Mouse (Mus musculus): ENCODE measurements around the gene Prdm5. TPM values are rescaled to one million over a fixed set of nuclear protein-coding genes. Genes with fewer than 3 reads are reported as not detected.
A peak's percentile ranks its signal among the peaks of the same experiment; 100 is the strongest.

Gene Prdm5
- polyA plus RNA-seq, 1 experiment from 2014 or later, result 5.7 TPM

GRCm38 (mm10) chr6:65765752-65766397 is 12.9 kb upstream of the Prdm5 start:
- H3K9ac ChIP-seq (replicated peaks; ENCODE audit: low read length), result no peak overlapping the region
- no peaks in the 10 kb centered on the region for H3K9me3 ChIP-seq (ENCODE audit: control insufficient read depth, low read length)
- no peaks in the 10 kb centered on the region for H3K4me1 ChIP-seq (ENCODE audit: control insufficient read depth, insufficient read depth, low read length)
- ATAC-seq (ENCODE audit: low FRiP score, low TSS enrichment), result no peak
- H3K4me2 ChIP-seq (ENCODE audit: low read length), result no peak overlapping the region
- no peaks in the 10 kb centered on the region for H3K36me3 ChIP-seq (ENCODE audit: control insufficient read depth, insufficient read depth, low read length)
- no peak overlapping the region for H3K27ac ChIP-seq (replicated peaks; ENCODE audit: low read depth, low read length)
- DNase-seq, result no peak
- no peak overlapping the region for H3K4me3 ChIP-seq (replicated peaks; ENCODE audit: low read depth, low read length)
- WGBS, result 82% methylated on average over 13 of the region's 13 CpGs
- no peaks in the 10 kb centered on the region for H3K27me3 ChIP-seq (ENCODE audit: control insufficient read depth, insufficient read depth, low read length)

DNA sequence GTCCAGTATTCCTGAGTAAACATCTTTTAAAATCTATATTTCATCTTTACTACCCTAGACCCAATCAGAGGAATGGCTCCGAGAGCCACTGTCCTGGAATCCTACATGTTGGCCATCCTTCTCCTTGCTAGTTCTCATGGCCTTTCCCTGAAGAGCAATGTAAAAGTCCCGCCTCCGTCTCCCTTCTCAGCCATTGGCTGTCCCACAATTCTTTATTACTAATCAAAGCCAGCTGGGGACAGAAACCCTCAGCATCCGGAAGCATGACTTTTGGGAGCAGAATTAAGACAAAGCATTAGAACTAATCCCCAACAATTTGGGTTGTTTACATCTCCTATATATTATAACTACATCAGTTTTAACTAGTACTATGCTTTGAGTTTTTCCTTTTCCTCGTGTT is 10.9 kb upstream of the Prdm5 start:
- Histone ChIP-seq H3K27ac (replicated peaks; ENCODE audit: low read depth, low read length) (no peak overlapping the region), H3K27me3 (ENCODE audit: control insufficient read depth, insufficient read depth, low read length) (no peaks in the 10 kb centered on the region), H3K4me1 (ENCODE audit: control insufficient read depth, insufficient read depth, low read length) (no peaks in the 10 kb centered on the region), H3K9me3 (ENCODE audit: control insufficient read depth, low read length) (no peaks in the 10 kb centered on the region), H3K4me3 (replicated peaks; ENCODE audit: low read depth, low read length) (no peak overlapping the region), H3K36me3 (ENCODE audit: control insufficient read depth, insufficient read depth, low read length) (no peaks in the 10 kb centered on the region), H3K4me2 (ENCODE audit: low read length) (no peak overlapping the region), H3K9ac (replicated peaks; ENCODE audit: low read length) (no peak overlapping the region)
- 90% methylated on average over 5 of the region's 5 CpGs for WGBS
- ATAC-seq (ENCODE audit: low FRiP score, low TSS enrichment) (no peak), DNase-seq (no peak)

- Histone ChIP-seq H3K9ac (replicated peaks; ENCODE audit: low read length) (no peak overlapping the region), H3K4me1 (ENCODE audit: control insufficient read depth, insufficient read depth, low read length) (no peaks in the 10 kb centered on the region), H3K27ac (replicated peaks; ENCODE audit: low read depth, low read length) (no peak overlapping the region), H3K27me3 (ENCODE audit: control insufficient read depth, insufficient read depth, low read length) (no peaks in the 10 kb centered on the region), H3K9me3 (ENCODE audit: control insufficient read depth, low read length) (no peaks in the 10 kb centered on the region), H3K4me3 (replicated peaks; ENCODE audit: low read depth, low read length) (no peak overlapping the region), H3K36me3 (ENCODE audit: control insufficient read depth, insufficient read depth, low read length) (no peaks in the 10 kb centered on the region), H3K4me2 (ENCODE audit: low read length) (no peak overlapping the region)
- 96% methylated on average over 4 of the region's 4 CpGs for WGBS
- ATAC-seq (ENCODE audit: low FRiP score, low TSS enrichment), result no peak
- DNase-seq, result no peak
Observed at GRCm38 (mm10) chr6:65773566-65773965, 5.2 kb upstream of the Prdm5 start.

GRCm38 (mm10) chr6:65779689-65780233 is 973 bp downstream of the Prdm5 start:
- Histone ChIP-seq H3K4me1 (ENCODE audit: control insufficient read depth, insufficient read depth, low read length) (no peaks in the 10 kb centered on the region), H3K9ac (replicated peaks; ENCODE audit: low read length) (peak overlapping the region; percentile 66; the same call in 1 of the 2 replicates), H3K4me3 (replicated peaks; ENCODE audit: low read depth, low read length) (peak overlapping the region; percentile 59; the same call in 1 of the 2 replicates), H3K4me2 (ENCODE audit: low read length) (peak overlapping the region; percentile 97), H3K27me3 (ENCODE audit: control insufficient read depth, insufficient read depth, low read length) (no peaks in the 10 kb centered on the region), H3K27ac (replicated peaks; ENCODE audit: low read depth, low read length) (no peak overlapping the region), H3K36me3 (ENCODE audit: control insufficient read depth, insufficient read depth, low read length) (no peaks in the 10 kb centered on the region), H3K9me3 (ENCODE audit: control insufficient read depth, low read length) (no peaks in the 10 kb centered on the region)
- WGBS, result 91% methylated on average over 4 of the region's 4 CpGs
- ATAC-seq (ENCODE audit: low FRiP score, low TSS enrichment) (no peak), DNase-seq (no peak)

GRCm38 (mm10) chr6:65781441-65781840 is 2.7 kb downstream of the Prdm5 start:
- Histone ChIP-seq H3K36me3 (ENCODE audit: control insufficient read depth, insufficient read depth, low read length) (no peaks in the 10 kb centered on the region), H3K4me3 (replicated peaks; ENCODE audit: low read depth, low read length) (no peak overlapping the region), H3K4me1 (ENCODE audit: control insufficient read depth, insufficient read depth, low read length) (no peaks in the 10 kb centered on the region), H3K27me3 (ENCODE audit: control insufficient read depth, insufficient read depth, low read length) (no peaks in the 10 kb centered on the region), H3K9ac (replicated peaks; ENCODE audit: low read length) (no peak overlapping the region), H3K9me3 (ENCODE audit: control insufficient read depth, low read length) (no peaks in the 10 kb centered on the region), H3K4me2 (ENCODE audit: low read length) (no peak overlapping the region), H3K27ac (replicated peaks; ENCODE audit: low read depth, low read length) (no peak overlapping the region)
- DNase-seq (no peak), ATAC-seq (ENCODE audit: low FRiP score, low TSS enrichment) (no peak)
- WGBS, result 85% methylated on average over 7 of the region's 7 CpGs

DNA sequence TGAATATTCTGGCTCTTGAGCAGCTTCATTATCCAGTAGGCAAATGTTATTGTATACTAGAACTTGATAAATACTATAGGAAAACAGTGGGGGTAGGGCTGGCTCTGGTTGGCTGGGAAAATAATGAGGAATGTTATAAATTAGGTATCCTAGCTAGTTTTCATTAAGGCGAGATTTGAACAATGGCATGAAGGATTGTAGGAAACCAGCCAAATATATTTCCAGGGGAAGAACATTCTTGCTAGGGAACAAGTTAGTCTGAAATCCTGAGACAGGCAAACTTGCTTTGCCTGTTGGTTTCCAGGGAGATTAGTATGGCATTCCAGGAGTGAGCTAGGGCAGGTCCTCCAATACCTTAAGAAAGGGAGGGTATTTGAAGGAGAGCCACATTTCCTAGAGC is 4.9 kb downstream of the Prdm5 start:
- no peaks in the 10 kb centered on the region for H3K36me3 ChIP-seq (ENCODE audit: control insufficient read depth, insufficient read depth, low read length)
- no peak for DNase-seq

GRCm38 (mm10) chr6:65792923-65793322 is 14.1 kb downstream of the Prdm5 start:
- Histone ChIP-seq H3K36me3 (ENCODE audit: control insufficient read depth, insufficient read depth, low read length) (no peaks in the 10 kb centered on the region), H3K27me3 (ENCODE audit: control insufficient read depth, insufficient read depth, low read length) (no peaks in the 10 kb centered on the region), H3K4me2 (ENCODE audit: low read length) (no peak overlapping the region), H3K4me3 (replicated peaks; ENCODE audit: low read depth, low read length) (no peak overlapping the region), H3K9me3 (ENCODE audit: control insufficient read depth, low read length) (no peaks in the 10 kb centered on the region), H3K9ac (replicated peaks; ENCODE audit: low read length) (no peak overlapping the region), H3K27ac (replicated peaks; ENCODE audit: low read depth, low read length) (no peak overlapping the region), H3K4me1 (ENCODE audit: control insufficient read depth, insufficient read depth, low read length) (no peaks in the 10 kb centered on the region)
- 0 out of 2 replicates have a peak, but pooled peaks have one; percentile 14 for ATAC-seq (ENCODE audit: low FRiP score, low TSS enrichment)
- DNase-seq, result no peak
- WGBS, result 80% methylated on average over 2 of the region's 2 CpGs

More for the DNA sequence above, 4.9 kb downstream of the Prdm5 start:
- no peak for ATAC-seq (ENCODE audit: low FRiP score, low TSS enrichment)
- H3K4me1 ChIP-seq (ENCODE audit: control insufficient read depth, insufficient read depth, low read length), result no peaks in the 10 kb centered on the region
- no peak overlapping the region for H3K27ac ChIP-seq (replicated peaks; ENCODE audit: low read depth, low read length)
- H3K4me2 ChIP-seq (ENCODE audit: low read length), result no peak overlapping the region
- H3K27me3 ChIP-seq (ENCODE audit: control insufficient read depth, insufficient read depth, low read length), result no peaks in the 10 kb centered on the region
- H3K9ac ChIP-seq (replicated peaks; ENCODE audit: low read length), result no peak overlapping the region
- H3K9me3 ChIP-seq (ENCODE audit: control insufficient read depth, low read length), result no peaks in the 10 kb centered on the region
- WGBS, result 70% methylated on average over 1 of the region's 1 CpGs
- H3K4me3 ChIP-seq (replicated peaks; ENCODE audit: low read depth, low read length), result no peak overlapping the region

- no peak for DNase-seq
- H3K4me2 ChIP-seq (ENCODE audit: low read length), result no peak overlapping the region
- no peaks in the 10 kb centered on the region for H3K27me3 ChIP-seq (ENCODE audit: control insufficient read depth, insufficient read depth, low read length)
- H3K4me1 ChIP-seq (ENCODE audit: control insufficient read depth, insufficient read depth, low read length), result no peaks in the 10 kb centered on the region
- H3K4me3 ChIP-seq (replicated peaks; ENCODE audit: low read depth, low read length), result no peak overlapping the region
- no peak for ATAC-seq (ENCODE audit: low FRiP score, low TSS enrichment)
- H3K27ac ChIP-seq (replicated peaks; ENCODE audit: low read depth, low read length), result no peak overlapping the region
- H3K36me3 ChIP-seq (ENCODE audit: control insufficient read depth, insufficient read depth, low read length), result no peaks in the 10 kb centered on the region
- H3K9ac ChIP-seq (replicated peaks; ENCODE audit: low read length), result no peak overlapping the region
- H3K9me3 ChIP-seq (ENCODE audit: control insufficient read depth, low read length), result no peaks in the 10 kb centered on the region
- 86% methylated on average over 3 of the region's 3 CpGs for WGBS
Observed at GRCm38 (mm10) chr6:65796552-65796951, 17.8 kb downstream of the Prdm5 start.

GRCm38 (mm10) chr6:65797276-65797675 is 18.5 kb downstream of the Prdm5 start:
- 61% methylated on average over 2 of the region's 2 CpGs for WGBS
- ATAC-seq (ENCODE audit: low FRiP score, low TSS enrichment) (no peak), DNase-seq (no peak)
- Histone ChIP-seq H3K36me3 (ENCODE audit: control insufficient read depth, insufficient read depth, low read length) (no peaks in the 10 kb centered on the region), H3K4me3 (replicated peaks; ENCODE audit: low read depth, low read length) (no peak overlapping the region), H3K4me1 (ENCODE audit: control insufficient read depth, insufficient read depth, low read length) (no peaks in the 10 kb centered on the region), H3K27me3 (ENCODE audit: control insufficient read depth, insufficient read depth, low read length) (no peaks in the 10 kb centered on the region), H3K4me2 (ENCODE audit: low read length) (no peak overlapping the region), H3K9me3 (ENCODE audit: control insufficient read depth, low read length) (no peaks in the 10 kb centered on the region), H3K27ac (replicated peaks; ENCODE audit: low read depth, low read length) (no peak overlapping the region), H3K9ac (replicated peaks; ENCODE audit: low read length) (no peak overlapping the region)

Data from midbrain, embryonic 14.5 days (tissue).